Mouse (Mus musculus): ENCODE results near the gene Asic2.
A peak's percentile ranks its signal among the peaks of the same experiment; 100 is the strongest.

GRCm38 (mm10) chr11:81330982-81331381, 637.3 kb downstream of the Asic2 start:
- no peak for TF ChIP-seq CTCF (conservative IDR thresholded peaks at IDR 0.05; ENCODE audit: low read length)
- peak; percentile 60; the same call in 1 of the 2 replicates for TF ChIP-seq NANOG (IDR thresholded peaks at IDR 0.05; ENCODE audit: borderline replicate concordance, low read length)

Data from E14TG2a.4 (cell line).